Mouse (Mus musculus): ENCODE results near the gene Lamc2. TPM values are rescaled to one million over a fixed set of nuclear protein-coding genes. Genes with fewer than 3 reads are reported as not detected.

The Lamc2 gene
- polyA plus RNA-seq, 1 experiment from 2014 or later, result 47.7 TPM

DNA sequence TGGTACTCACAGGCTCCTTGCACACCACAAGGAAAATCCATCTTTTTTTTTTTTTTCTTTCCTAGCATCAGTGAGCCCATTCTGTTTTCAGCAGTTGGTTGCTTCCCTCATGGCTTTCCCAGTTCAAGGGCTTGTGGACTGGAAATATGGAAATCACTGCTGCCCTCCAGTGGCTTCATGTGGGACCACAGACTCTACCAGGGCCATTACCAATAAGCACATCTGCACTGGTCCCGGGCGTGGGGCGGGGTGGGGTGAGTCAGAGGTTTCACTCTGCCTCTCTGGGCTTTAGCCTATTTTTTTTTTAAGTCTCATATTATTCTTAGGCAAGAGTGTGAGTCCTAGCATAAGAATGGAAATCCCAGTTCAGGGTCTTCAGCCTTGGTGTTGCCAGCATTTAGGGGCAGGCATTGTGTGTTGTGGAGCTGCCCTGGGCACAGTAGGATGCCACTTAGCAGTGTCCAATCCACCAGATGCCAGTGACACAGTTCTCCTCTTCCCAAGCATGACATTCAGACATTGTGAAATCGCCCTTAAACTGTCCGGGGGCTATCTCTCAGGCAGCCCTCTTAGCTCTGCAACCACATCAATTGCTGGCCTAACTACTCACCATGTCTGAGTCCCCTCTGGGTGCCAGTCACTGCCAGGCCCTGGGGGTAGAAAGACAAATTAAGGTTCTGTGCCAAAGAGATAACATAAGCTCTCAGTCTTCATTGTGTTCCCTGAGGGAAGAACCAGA is 93.8 kb downstream of the Lamc2 start:
- TF ChIP-seq CTCF (IDR thresholded peaks at IDR 0.05; ENCODE audit: low read depth), result peak; percentile 76
- Histone ChIP-seq H3K27ac (peak overlapping the region; percentile 75; the same call in 1 of the 2 replicates), H3K4me1 (replicated peaks; ENCODE audit: insufficient read depth, low read length) (peaks cover 12% of the 10 kb centered on the region; the same call in 1 of the 2 replicates), H3K9ac (ENCODE audit: low read depth, low read length) (no peak overlapping the region), H3K4me3 (replicated peaks; ENCODE audit: low read depth, low read length) (no peak overlapping the region), H3K27me3 (ENCODE audit: insufficient read depth, low read length) (no peaks in the 10 kb centered on the region), H3K4me2 (ENCODE audit: low read length) (no peak overlapping the region), H3K9me3 (replicated peaks; ENCODE audit: low read length) (no peaks in the 10 kb centered on the region), H3K36me3 (ENCODE audit: insufficient read depth, low read length) (no peaks in the 10 kb centered on the region)
- ATAC-seq (replicated peaks; ENCODE audit: low FRiP score, low read depth) (peak; percentile 58), DNase-seq (ENCODE audit: low spot score) (peak; percentile 87)
- 56% methylated on average over 5 of the region's 5 CpGs for WGBS

DNA sequence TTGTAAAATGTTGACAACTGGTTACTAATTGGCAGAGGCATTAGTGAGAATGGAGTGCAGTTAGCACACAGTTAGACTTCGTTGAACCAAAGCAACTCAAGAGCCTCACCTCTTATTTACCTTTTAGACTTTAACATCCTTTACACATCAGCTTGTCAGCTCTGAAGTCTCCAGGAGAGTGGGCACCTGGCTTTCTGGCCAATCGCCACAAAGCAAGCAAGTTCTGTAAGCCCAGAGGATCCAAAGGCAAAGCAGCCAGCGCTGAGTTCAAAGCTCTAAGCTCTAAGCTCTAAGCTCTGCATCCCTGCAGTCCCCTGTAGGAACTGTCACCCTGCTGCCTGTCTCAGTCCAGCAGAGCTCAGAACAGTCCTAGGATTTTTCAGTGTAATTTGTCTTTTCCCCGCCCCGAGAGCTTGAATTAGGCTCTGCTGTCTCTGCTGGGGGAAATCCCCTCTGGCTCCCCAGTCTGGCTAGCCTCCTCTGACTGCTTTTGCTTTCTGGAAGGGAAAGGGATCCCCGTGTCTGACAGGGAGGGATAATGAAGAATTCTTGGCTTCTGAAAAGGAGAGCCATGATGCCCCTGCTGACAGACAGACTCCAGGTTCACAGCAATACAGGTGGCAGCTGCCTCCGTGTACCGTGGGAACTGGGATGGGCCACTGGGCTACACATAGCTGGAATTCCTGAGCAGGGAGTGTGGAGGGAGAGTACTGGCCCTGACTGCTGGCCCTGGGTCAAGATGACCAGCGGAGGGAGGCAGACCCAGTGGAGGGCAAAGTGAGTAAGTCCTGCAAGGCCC is 94.6 kb downstream of the Lamc2 start:
- H3K4me1 ChIP-seq (replicated peaks; ENCODE audit: insufficient read depth, low read length), result peaks cover 12% of the 10 kb centered on the region; the same call in 1 of the 2 replicates
- H3K9ac ChIP-seq (ENCODE audit: low read depth, low read length), result no peak overlapping the region
- no peaks in the 10 kb centered on the region for H3K36me3 ChIP-seq (ENCODE audit: insufficient read depth, low read length)
- no peaks in the 10 kb centered on the region for H3K9me3 ChIP-seq (replicated peaks; ENCODE audit: low read length)
- no peak for TF ChIP-seq CTCF (IDR thresholded peaks at IDR 0.05; ENCODE audit: low read depth)
- H3K27ac ChIP-seq, result peak overlapping the region; percentile 75
- H3K4me3 ChIP-seq (replicated peaks; ENCODE audit: low read depth, low read length), result no peak overlapping the region
- no peaks in the 10 kb centered on the region for H3K27me3 ChIP-seq (ENCODE audit: insufficient read depth, low read length)
- no peak overlapping the region for H3K4me2 ChIP-seq (ENCODE audit: low read length)
- DNase-seq (ENCODE audit: low spot score), result peak; percentile 79
- WGBS, result 33% methylated on average over 9 of the region's 9 CpGs
- peak; percentile 85 for ATAC-seq (replicated peaks; ENCODE audit: low FRiP score, low read depth)

DNA sequence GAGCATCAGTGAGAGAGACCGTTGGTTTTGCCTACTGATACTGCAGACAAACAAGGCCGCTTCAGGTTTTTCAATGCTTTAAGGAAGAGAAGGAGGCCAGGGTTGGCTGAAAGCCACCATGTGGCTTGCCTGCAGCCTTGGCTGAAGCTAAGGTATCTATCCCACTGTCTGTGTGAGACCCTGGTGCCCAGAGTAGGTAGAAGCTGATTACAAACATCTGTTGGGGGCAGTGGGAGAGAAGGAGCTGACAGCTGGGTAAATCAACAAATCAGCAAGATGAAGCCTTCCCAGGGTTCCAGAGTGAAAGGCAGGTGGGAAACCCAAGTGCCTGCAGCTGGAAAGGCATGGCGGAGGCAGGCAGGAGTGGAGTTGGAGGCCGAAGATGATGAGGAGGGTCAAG is 95.4 kb downstream of the Lamc2 start:
- Histone ChIP-seq H3K9ac (ENCODE audit: low read depth, low read length) (no peak overlapping the region), H3K9me3 (replicated peaks; ENCODE audit: low read length) (no peaks in the 10 kb centered on the region), H3K4me1 (replicated peaks; ENCODE audit: insufficient read depth, low read length) (peaks cover 12% of the 10 kb centered on the region; the same call in 1 of the 2 replicates), H3K4me3 (replicated peaks; ENCODE audit: low read depth, low read length) (no peak overlapping the region), H3K27ac (no peak overlapping the region), H3K27me3 (ENCODE audit: insufficient read depth, low read length) (no peaks in the 10 kb centered on the region), H3K4me2 (ENCODE audit: low read length) (no peak overlapping the region), H3K36me3 (ENCODE audit: insufficient read depth, low read length) (no peaks in the 10 kb centered on the region)
- WGBS, result 75% methylated on average over 4 of the region's 4 CpGs
- DNase-seq (ENCODE audit: low spot score) (no peak), ATAC-seq (replicated peaks; ENCODE audit: low FRiP score, low read depth) (no peak)
- TF ChIP-seq CTCF (IDR thresholded peaks at IDR 0.05; ENCODE audit: low read depth), result no peak

DNA sequence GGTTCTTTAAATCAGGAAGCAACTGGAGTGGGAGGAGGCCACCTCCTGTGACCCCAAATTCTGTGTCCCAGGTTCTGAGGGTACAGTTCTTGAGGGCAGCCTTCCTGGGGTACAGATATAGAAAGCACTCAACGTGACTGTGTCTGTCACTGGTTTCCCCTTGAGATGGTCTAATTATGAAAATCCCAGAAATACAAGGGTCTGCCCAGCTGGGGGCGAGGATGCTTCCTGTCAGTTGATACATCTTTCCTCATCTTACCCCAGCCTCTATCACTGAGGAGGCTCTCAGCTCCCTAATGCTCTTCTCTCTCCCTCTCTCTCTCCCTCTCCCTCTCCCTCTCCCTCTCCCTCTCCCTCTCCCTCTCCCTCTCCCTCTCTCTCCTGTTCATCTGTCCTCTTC is 96.2 kb downstream of the Lamc2 start:
- ATAC-seq (replicated peaks; ENCODE audit: low FRiP score, low read depth) (no peak), DNase-seq (ENCODE audit: low spot score) (no peak)
- 81% methylated on average over 2 of the region's 2 CpGs for WGBS
- Histone ChIP-seq H3K27ac (no peak overlapping the region), H3K4me1 (replicated peaks; ENCODE audit: insufficient read depth, low read length) (peaks cover 12% of the 10 kb centered on the region; the same call in 1 of the 2 replicates), H3K9ac (ENCODE audit: low read depth, low read length) (no peak overlapping the region), H3K4me3 (replicated peaks; ENCODE audit: low read depth, low read length) (no peak overlapping the region), H3K36me3 (ENCODE audit: insufficient read depth, low read length) (no peaks in the 10 kb centered on the region), H3K4me2 (ENCODE audit: low read length) (no peak overlapping the region), H3K27me3 (ENCODE audit: insufficient read depth, low read length) (no peaks in the 10 kb centered on the region), H3K9me3 (replicated peaks; ENCODE audit: low read length) (no peaks in the 10 kb centered on the region)
- TF ChIP-seq CTCF (IDR thresholded peaks at IDR 0.05; ENCODE audit: low read depth), result no peak

DNA sequence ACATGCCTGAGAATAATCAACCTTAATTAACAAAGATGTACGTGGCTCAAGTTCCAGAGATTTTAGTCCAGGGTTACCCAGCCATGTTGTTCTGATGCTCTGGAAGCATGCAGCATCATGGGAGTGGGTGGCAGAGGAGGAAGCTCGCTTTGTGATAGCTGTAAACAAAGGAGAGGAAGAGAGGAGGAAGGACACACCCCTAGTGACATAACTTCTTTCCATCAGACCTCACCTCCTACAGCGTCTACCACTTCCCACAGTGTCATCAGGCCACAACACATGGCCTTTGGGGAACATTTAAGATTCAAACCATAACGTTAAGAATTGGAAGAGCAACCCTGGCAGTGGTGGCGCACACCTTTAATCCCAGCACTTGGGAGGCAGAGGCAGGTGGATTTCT is 98.5 kb downstream of the Lamc2 start:
- H3K4me3 ChIP-seq (replicated peaks; ENCODE audit: low read depth, low read length), result no peak overlapping the region

DNA sequence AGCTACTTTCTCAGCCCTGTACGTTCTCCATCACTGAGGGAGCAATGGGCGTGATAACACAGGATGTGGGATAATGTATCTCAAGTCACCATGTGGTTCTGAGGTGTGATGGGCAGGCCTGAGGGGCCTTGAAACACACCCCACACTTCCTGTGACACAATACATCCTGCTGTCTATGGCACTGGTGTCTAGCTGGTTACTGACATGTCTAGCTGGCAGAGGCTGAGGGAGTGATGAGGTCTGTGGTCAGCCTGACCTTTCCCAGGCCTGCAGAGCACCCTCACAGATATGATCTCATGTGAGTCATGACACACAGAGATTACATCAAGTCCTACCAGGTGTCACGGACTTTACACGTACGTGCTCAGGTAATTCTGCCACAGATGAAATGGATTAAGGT is 101.0 kb downstream of the Lamc2 start:
- Histone ChIP-seq H3K4me1 (replicated peaks; ENCODE audit: insufficient read depth, low read length) (no peaks in the 10 kb centered on the region), H3K4me2 (ENCODE audit: low read length) (no peak overlapping the region), H3K9ac (ENCODE audit: low read depth, low read length) (no peak overlapping the region), H3K9me3 (replicated peaks; ENCODE audit: low read length) (no peaks in the 10 kb centered on the region), H3K36me3 (ENCODE audit: insufficient read depth, low read length) (no peaks in the 10 kb centered on the region), H3K27ac (no peak overlapping the region), H3K4me3 (replicated peaks; ENCODE audit: low read depth, low read length) (no peak overlapping the region), H3K27me3 (ENCODE audit: insufficient read depth, low read length) (no peaks in the 10 kb centered on the region)
- ATAC-seq (replicated peaks; ENCODE audit: low FRiP score, low read depth) (no peak), DNase-seq (ENCODE audit: low spot score) (no peak)
- TF ChIP-seq CTCF (IDR thresholded peaks at IDR 0.05; ENCODE audit: low read depth), result no peak
- 80% methylated on average over 5 of the region's 5 CpGs for WGBS

More for the DNA sequence above, 98.5 kb downstream of the Lamc2 start:
- no peak for ATAC-seq (replicated peaks; ENCODE audit: low FRiP score, low read depth)
- no peak for DNase-seq (ENCODE audit: low spot score)
- Histone ChIP-seq H3K9me3 (replicated peaks; ENCODE audit: low read length) (no peaks in the 10 kb centered on the region), H3K27ac (no peak overlapping the region), H3K4me2 (ENCODE audit: low read length) (no peak overlapping the region), H3K27me3 (ENCODE audit: insufficient read depth, low read length) (no peaks in the 10 kb centered on the region), H3K36me3 (ENCODE audit: insufficient read depth, low read length) (no peaks in the 10 kb centered on the region), H3K4me1 (replicated peaks; ENCODE audit: insufficient read depth, low read length) (peaks cover 12% of the 10 kb centered on the region; the same call in 1 of the 2 replicates), H3K9ac (ENCODE audit: low read depth, low read length) (no peak overlapping the region)
- TF ChIP-seq CTCF (IDR thresholded peaks at IDR 0.05; ENCODE audit: low read depth), result no peak
- WGBS, result 87% methylated on average over 5 of the region's 5 CpGs

Measured in kidney, postnatal 0 days (tissue).